Mouse (Mus musculus) liver, adult 2 months (tissue): Measurements from ENCODE around the gene Rundc1. TPM values are rescaled to one million over a fixed set of nuclear protein-coding genes. Genes with fewer than 3 reads are reported as not detected.

Experiments used
- DNase-seq: peaks from one replicate; pipeline ENCODE4 v3.0.0-alpha.2; 2011; ENCODE audit warnings: low read depth, low spot score; ENCODE audit errors: extremely low read depth
- H3K27ac ChIP-seq: fragments of 200-500 bp; replicated peaks from 2 replicates; pipeline ENCODE4 v1.5.1; 2012; ENCODE audit warnings: low read depth, mild to moderate bottlenecking, control low read depth, inconsistent platforms, low read length; ENCODE audit not compliant: insufficient read depth
- H3K27me3 ChIP-seq: fragments of 200-500 bp; 2 replicates; pipeline ENCODE4 v1.6.1; 2012; ENCODE audit warnings: mild to moderate bottlenecking, moderate library complexity, low read length, inconsistent platforms; ENCODE audit not compliant: control insufficient read depth, insufficient read depth
- H3K36me3 ChIP-seq: fragments of 200-500 bp; 2 replicates; pipeline ENCODE4 v1.6.1; 2012; ENCODE audit warnings: low read length, inconsistent platforms; ENCODE audit not compliant: control insufficient read depth, insufficient read depth
- H3K4me1 ChIP-seq: fragments of 200-500 bp; 2 replicates; pipeline ENCODE4 v1.6.1; 2011; ENCODE audit warnings: low read length; ENCODE audit not compliant: control insufficient read depth, insufficient read depth
- H3K4me3 ChIP-seq: fragments of 200-500 bp; 2 replicates; pipeline ENCODE4 v1.5.1; 2011; ENCODE audit warnings: low read depth, mild to moderate bottlenecking, control low read depth, low read length, moderate library complexity; ENCODE audit not compliant: insufficient read depth
- H3K79me2 ChIP-seq: fragments of 200-500 bp; 2 replicates; pipeline ENCODE4 v1.6.1; 2012; ENCODE audit warnings: inconsistent platforms, mild to moderate bottlenecking, low read length, moderate library complexity; ENCODE audit not compliant: control insufficient read depth, insufficient read depth
- H3K9ac ChIP-seq: fragments of 200-500 bp; 2 replicates; pipeline ENCODE4 v1.6.1; 2012; ENCODE audit warnings: low read depth, mild to moderate bottlenecking, control low read depth, inconsistent platforms, low read length
- CTCF ChIP-seq: fragments of 200-500 bp; IDR thresholded peaks from 2 replicates; pipeline ENCODE4 v1.5.1; 2011; ENCODE audit warnings: low read depth, low read length, control low read depth
- POLR2A ChIP-seq: fragments of 200-500 bp; IDR thresholded peaks from 2 replicates; pipeline ENCODE4 v1.6.1; 2011; ENCODE audit warnings: low read length, control low read depth; ENCODE audit not compliant: insufficient read depth; ENCODE audit errors: extremely low read depth
- WGBS: fragments of 180-500 bp; shearing (Covaris S2); methylation state at CpG from one replicate; pipeline ENCODE4 v1.1.7; 2018; 5-methylcytosine and 5-hydroxymethylcytosine counted together
- polyA plus RNA-seq: library from polyadenylated mRNA; depleted of rRNA; stranded (reverse); fragments of >200 nt; gene quantifications from 2 replicates; pipeline ENCODE4 v1.2.3, GENCODE M21; 2012; rRNA removed
- total RNA-seq: library from RNA; depleted of rRNA; stranded (reverse); fragments of >200 nt; gene quantifications from 2 replicates; pipeline ENCODE4 v1.2.3, GENCODE M21; 2014; rRNA removed

Rundc1 gene
- total and polyA plus RNA-seq, 2 experiments, result 3.1 to 8.6 TPM

DNA sequence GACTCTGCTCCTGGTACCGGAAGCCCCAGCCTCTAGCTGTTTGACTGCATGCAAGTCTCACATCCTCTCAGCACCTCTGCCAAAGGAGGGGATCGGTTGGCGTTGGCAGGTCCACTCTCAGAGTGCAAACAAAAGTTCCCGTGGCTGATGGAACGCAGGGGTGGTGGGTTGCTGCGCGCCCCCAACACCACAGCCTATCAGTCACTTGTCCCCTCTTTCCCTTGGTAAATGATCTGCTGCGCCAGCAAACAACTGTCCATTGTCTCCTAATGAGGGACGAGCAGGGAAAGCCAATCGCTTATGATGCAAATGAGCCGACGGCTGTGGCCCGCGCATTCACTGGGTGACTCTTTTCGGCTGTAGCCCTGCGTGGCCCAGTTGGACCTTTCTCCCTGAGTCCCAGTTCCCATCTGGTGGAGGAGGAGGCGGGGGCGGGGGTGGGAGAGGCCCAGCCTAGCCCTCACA, 54.3 kb downstream of the Rundc1 start:
- DNase-seq, result peak; percentile 45
- 17% methylated on average over 18 of the region's 18 CpGs for WGBS
- peak overlapping the region; percentile 31; the same call in 1 of the 2 replicates for H3K4me3 ChIP-seq
- peaks cover 25% of the 10 kb centered on the region for H3K4me1 ChIP-seq
- no peaks in the 10 kb centered on the region for H3K79me2 ChIP-seq
- H3K27me3 ChIP-seq, result no peaks in the 10 kb centered on the region
- peak overlapping the region; percentile 37 for H3K27ac ChIP-seq
- TF ChIP-seq POLR2A (no peak), CTCF (no peak)
- peak overlapping the region; percentile 36 for H3K9ac ChIP-seq
- no peaks in the 10 kb centered on the region for H3K36me3 ChIP-seq

DNA sequence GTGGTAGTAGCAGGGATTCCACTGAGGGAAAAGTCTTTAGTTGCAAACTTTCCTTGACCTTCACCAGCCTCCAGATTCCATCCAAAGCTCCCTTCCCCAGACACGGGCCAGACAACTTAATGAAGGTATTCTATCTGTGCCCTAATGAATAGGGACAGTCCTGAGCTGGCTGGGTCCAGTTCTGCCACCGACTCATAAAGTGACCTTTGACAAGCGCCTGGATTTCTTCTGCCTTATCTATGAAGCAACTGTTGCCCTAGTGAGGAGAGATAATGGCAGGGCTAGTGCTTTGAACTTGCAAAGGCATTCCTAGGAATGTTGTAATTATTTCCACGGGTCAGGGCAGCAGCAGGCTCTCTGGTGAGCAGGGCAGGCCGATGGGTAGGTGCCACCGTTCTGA, 56.0 kb downstream of the Rundc1 start:
- H3K27me3 ChIP-seq, result no peaks in the 10 kb centered on the region
- H3K4me3 ChIP-seq, result no peak overlapping the region
- peak overlapping the region; percentile 9 for H3K27ac ChIP-seq
- H3K4me1 ChIP-seq, result peaks cover 29% of the 10 kb centered on the region
- no peaks in the 10 kb centered on the region for H3K79me2 ChIP-seq
- H3K36me3 ChIP-seq, result no peaks in the 10 kb centered on the region
- 11% methylated on average over 6 of the region's 6 CpGs for WGBS
- H3K9ac ChIP-seq, result no peak overlapping the region
- TF ChIP-seq CTCF (no peak), POLR2A (no peak)
- peak; percentile 94 for DNase-seq

DNA sequence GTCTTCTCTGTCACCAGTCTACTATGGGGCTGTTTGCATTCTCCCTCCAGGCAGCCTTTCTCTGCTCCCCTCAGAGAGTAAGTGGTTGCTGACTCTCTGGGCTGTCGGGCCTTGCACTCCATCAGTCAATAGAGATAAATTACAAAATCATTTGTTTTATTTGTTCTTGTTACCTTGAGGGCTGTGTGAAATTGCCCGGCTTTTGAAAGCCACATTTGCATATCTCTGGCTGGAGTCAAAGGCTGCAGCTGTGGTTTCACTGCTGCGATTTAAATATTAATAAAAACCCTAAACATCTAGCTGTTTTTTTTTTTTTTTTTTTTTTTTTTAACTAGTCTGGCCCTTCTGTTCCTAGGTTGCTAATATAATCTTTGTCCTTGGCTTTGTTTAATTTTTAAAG, 58.9 kb downstream of the Rundc1 start:
- H3K27ac ChIP-seq, result 0 out of 2 replicates have a peak overlapping the region, but pooled peaks have one; percentile 5
- no peak overlapping the region for H3K9ac ChIP-seq
- no peaks in the 10 kb centered on the region for H3K27me3 ChIP-seq
- TF ChIP-seq POLR2A, result no peak
- H3K4me1 ChIP-seq, result peaks cover 32% of the 10 kb centered on the region
- no peaks in the 10 kb centered on the region for H3K36me3 ChIP-seq
- no peaks in the 10 kb centered on the region for H3K79me2 ChIP-seq
- DNase-seq, result peak; percentile 85
- H3K4me3 ChIP-seq, result no peak overlapping the region
- 23% methylated on average over 3 of the region's 3 CpGs for WGBS

GRCm38 (mm10) chr11:101484245-101484644, 59.4 kb downstream of the Rundc1 start:
- Histone ChIP-seq H3K4me1 (peaks cover 28% of the 10 kb centered on the region), H3K4me3 (no peak overlapping the region)
- no peak for DNase-seq

DNA sequence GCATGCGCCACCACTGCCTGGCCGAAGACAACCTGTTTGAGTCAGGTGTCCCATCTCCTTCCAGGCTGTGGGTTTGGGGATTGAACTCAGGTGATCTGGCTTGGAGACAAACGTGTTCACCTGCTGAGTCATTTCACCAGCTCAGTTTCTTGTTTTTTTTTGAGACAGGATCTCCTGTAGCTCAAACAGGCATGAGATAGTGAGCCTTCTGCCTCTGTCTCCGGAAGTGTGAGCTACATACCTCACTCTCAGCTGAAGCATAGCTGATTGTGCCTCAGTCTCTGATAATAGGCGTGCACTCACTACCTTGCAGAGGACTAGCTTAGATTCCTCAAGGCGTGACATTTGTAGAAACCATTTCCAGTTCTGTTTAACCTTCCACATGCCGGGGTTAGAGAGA, 59.9 kb downstream of the Rundc1 start:
- Histone ChIP-seq H3K4me1 (peaks cover 25% of the 10 kb centered on the region), H3K79me2 (no peaks in the 10 kb centered on the region), H3K9ac (no peak overlapping the region), H3K36me3 (no peaks in the 10 kb centered on the region), H3K27me3 (no peaks in the 10 kb centered on the region), H3K4me3 (no peak overlapping the region), H3K27ac (no peak overlapping the region)
- TF ChIP-seq CTCF (no peak), POLR2A (no peak)
- WGBS, result 80% methylated on average over 7 of the region's 7 CpGs
- no peak for DNase-seq

More at GRCm38 (mm10) chr11:101484245-101484644, 59.4 kb downstream of the Rundc1 start:
- Histone ChIP-seq H3K36me3 (no peaks in the 10 kb centered on the region), H3K9ac (no peak overlapping the region), H3K79me2 (no peaks in the 10 kb centered on the region), H3K27me3 (no peaks in the 10 kb centered on the region), H3K27ac (no peak overlapping the region)
- WGBS, result 82% methylated on average over 6 of the region's 6 CpGs
- no peak for TF ChIP-seq POLR2A
- TF ChIP-seq CTCF, result no peak

Other genes with a start within 250 kb of the Rundc1 start
- gene Ccr10, start 249.6 kb upstream of the Rundc1 start, total RNA-seq, result 0.13 TPM in 1 of 2 replicates, not detected in the other
- gene Ccr10, start 249.6 kb upstream of the Rundc1 start, polyA plus RNA-seq, result 0.05 and 0.13 TPM in 2 replicates
- gene Ezh1, start 198.6 kb upstream of the Rundc1 start, total RNA-seq, result 10.5 and 10.8 TPM in 2 replicates
- gene Ezh1, start 198.6 kb upstream of the Rundc1 start, polyA plus RNA-seq, result 7.5 and 9.2 TPM in 2 replicates
- gene Ramp2, start 179.1 kb upstream of the Rundc1 start, total RNA-seq, result 4.9 and 6.6 TPM in 2 replicates
- 16.4 and 22.5 TPM in 2 replicates for gene Ramp2, start 179.1 kb upstream of the Rundc1 start, polyA plus RNA-seq
- 35.6 and 43.8 TPM in 2 replicates for gene Vps25, start 171.4 kb upstream of the Rundc1 start, total RNA-seq
- 109 and 122 TPM in 2 replicates for gene Vps25, start 171.4 kb upstream of the Rundc1 start, polyA plus RNA-seq
- 0.37 and 0.40 TPM in 2 replicates for gene Wnk4, start 164.5 kb upstream of the Rundc1 start, total RNA-seq
- gene Wnk4, start 164.5 kb upstream of the Rundc1 start, polyA plus RNA-seq, result 0.32 and 1.1 TPM in 2 replicates
- not detected in 2 replicates for gene Cntd1, start 146.1 kb upstream of the Rundc1 start, total RNA-seq
- gene Cntd1, start 146.1 kb upstream of the Rundc1 start, polyA plus RNA-seq, result not detected in 2 replicates
- gene Coa3, start 146.0 kb upstream of the Rundc1 start, total RNA-seq, result 74.7 and 96.8 TPM in 2 replicates
- gene Coa3, start 146.0 kb upstream of the Rundc1 start, polyA plus RNA-seq, result 289 and 376 TPM in 2 replicates
- 43.8 and 57.8 TPM in 2 replicates for gene Becn1, start 122.8 kb upstream of the Rundc1 start, total RNA-seq
- 43.1 and 50.8 TPM in 2 replicates for gene Becn1, start 122.8 kb upstream of the Rundc1 start, polyA plus RNA-seq
- 15.8 and 16.8 TPM in 2 replicates for gene Psme3, start 108.9 kb upstream of the Rundc1 start, total RNA-seq
- 34.5 and 37.9 TPM in 2 replicates for gene Psme3, start 108.9 kb upstream of the Rundc1 start, polyA plus RNA-seq
- gene Aoc2, start 100.0 kb upstream of the Rundc1 start, total RNA-seq, result 0.40 and 0.46 TPM in 2 replicates
- 0.91 and 1.7 TPM in 2 replicates for gene Aoc2, start 100.0 kb upstream of the Rundc1 start, polyA plus RNA-seq
- gene Aoc3, start 94.5 kb upstream of the Rundc1 start, total RNA-seq, result 0.13 and 0.18 TPM in 2 replicates
- gene Aoc3, start 94.5 kb upstream of the Rundc1 start, polyA plus RNA-seq, result 0.05 and 0.16 TPM in 2 replicates
- 121 and 144 TPM in 2 replicates for gene G6pc, start 57.5 kb upstream of the Rundc1 start, total RNA-seq
- gene G6pc, start 57.5 kb upstream of the Rundc1 start, polyA plus RNA-seq, result 115 and 146 TPM in 2 replicates
- gene Aarsd1, start 7.5 kb upstream of the Rundc1 start, total RNA-seq, result 21.3 and 22.2 TPM in 2 replicates
- 18.6 and 19.8 TPM in 2 replicates for gene Aarsd1, start 7.5 kb upstream of the Rundc1 start, polyA plus RNA-seq
- 0.20 and 0.65 TPM in 2 replicates for gene Gm27029, start 289 bp upstream of the Rundc1 start, total RNA-seq
- gene Gm27029, start 289 bp upstream of the Rundc1 start, polyA plus RNA-seq, result 0.10 and 0.37 TPM in 2 replicates
- 0.27 and 0.46 TPM in 2 replicates for gene Ptges3l, start 248 bp downstream of the Rundc1 start, total RNA-seq
- 0.93 and 1.1 TPM in 2 replicates for gene Ptges3l, start 248 bp downstream of the Rundc1 start, polyA plus RNA-seq
- 236 and 259 TPM in 2 replicates for gene Rpl27, start 17.2 kb downstream of the Rundc1 start, total RNA-seq
- 193 and 230 TPM in 2 replicates for gene Rpl27, start 17.2 kb downstream of the Rundc1 start, polyA plus RNA-seq
- 24.6 and 37.1 TPM in 2 replicates for gene Ifi35, start 23.3 kb downstream of the Rundc1 start, total RNA-seq
- 33.8 and 43.6 TPM in 2 replicates for gene Ifi35, start 23.3 kb downstream of the Rundc1 start, polyA plus RNA-seq
- 5.5 and 8.0 TPM in 2 replicates for gene Rnd2, start 39.9 kb downstream of the Rundc1 start, total RNA-seq
- gene Rnd2, start 39.9 kb downstream of the Rundc1 start, polyA plus RNA-seq, result 18.9 and 22.3 TPM in 2 replicates
- gene Vat1, start 41.1 kb downstream of the Rundc1 start, total RNA-seq, result 11.0 and 11.2 TPM in 2 replicates
- 30.4 and 33.4 TPM in 2 replicates for gene Vat1, start 41.1 kb downstream of the Rundc1 start, polyA plus RNA-seq
- 3.3 and 4.2 TPM in 2 replicates for gene Brca1, start 126.9 kb downstream of the Rundc1 start, total RNA-seq
- 0.18 and 0.22 TPM in 2 replicates for gene Brca1, start 126.9 kb downstream of the Rundc1 start, polyA plus RNA-seq
- gene Nbr1, start 127.1 kb downstream of the Rundc1 start, total RNA-seq, result 211 and 222 TPM in 2 replicates
- 114 and 141 TPM in 2 replicates for gene Nbr1, start 127.1 kb downstream of the Rundc1 start, polyA plus RNA-seq
- 6.4 and 7.7 TPM in 2 replicates for gene Tmem106a, start 157.2 kb downstream of the Rundc1 start, total RNA-seq
- 15.2 and 23.1 TPM in 2 replicates for gene Tmem106a, start 157.2 kb downstream of the Rundc1 start, polyA plus RNA-seq
- gene Gm11634, start 174.2 kb downstream of the Rundc1 start, total RNA-seq, result not detected in 2 replicates
- gene Gm11634, start 174.2 kb downstream of the Rundc1 start, polyA plus RNA-seq, result not detected in 2 replicates
- gene Rdm1, start 202.1 kb downstream of the Rundc1 start, total RNA-seq, result 10.3 and 12.9 TPM in 2 replicates
- 12.1 and 12.4 TPM in 2 replicates for gene Rdm1, start 202.1 kb downstream of the Rundc1 start, polyA plus RNA-seq
- 55.4 and 87.9 TPM in 2 replicates for gene Arl4d, start 240.5 kb downstream of the Rundc1 start, total RNA-seq
- gene Arl4d, start 240.5 kb downstream of the Rundc1 start, polyA plus RNA-seq, result 21.0 and 22.4 TPM in 2 replicates